Mouse (Mus musculus) heart, embryonic 13.5 days (tissue): ENCODE data around the gene Slc2a10. TPM values are rescaled to one million over a fixed set of nuclear protein-coding genes. Genes with fewer than 3 reads are reported as not detected.

ENCODE experiments used
- ATAC-seq: fragments of 200-750 bp; cut with Nextera tagmentation; 2 replicates; pipeline ENCODE4 v1.8.0; 2017; ENCODE audit warnings: moderate TSS enrichment; ENCODE audit not compliant: insufficient number of reproducible peaks, low FRiP score, low TSS enrichment; ENCODE audit errors: extremely low read depth
- H3K27ac ChIP-seq: fragments of 300-500 bp; sonication (generic); replicated peaks from 2 replicates; pipeline ENCODE4 v1.5.1; 2015; ENCODE audit warnings: moderate library complexity, mild to moderate bottlenecking, inconsistent platforms
- H3K27me3 ChIP-seq: fragments of 300-500 bp; sonication (generic); replicated peaks from 2 replicates; pipeline ENCODE4 v1.6.1; 2015; ENCODE audit warnings: mild to moderate bottlenecking, inconsistent platforms
- H3K36me3 ChIP-seq: fragments of 300-500 bp; sonication (generic); 2 replicates; pipeline ENCODE4 v1.6.1; 2015; ENCODE audit warnings: mild to moderate bottlenecking, inconsistent platforms
- H3K4me1 ChIP-seq: fragments of 300-500 bp; sonication (generic); 2 replicates; pipeline ENCODE4 v1.6.1; 2015; ENCODE audit warnings: inconsistent platforms
- H3K4me2 ChIP-seq: fragments of 300-500 bp; sonication (generic); 2 replicates; pipeline ENCODE4 v1.6.1; 2015; ENCODE audit warnings: inconsistent platforms, mild to moderate bottlenecking, moderate library complexity
- H3K4me3 ChIP-seq: fragments of 300-500 bp; sonication (generic); 2 replicates; pipeline ENCODE4 v1.5.1; 2015; ENCODE audit warnings: moderate library complexity, mild to moderate bottlenecking, inconsistent platforms
- H3K9ac ChIP-seq: fragments of 300-500 bp; sonication (generic); 2 replicates; pipeline ENCODE4 v1.6.1; 2015; ENCODE audit warnings: inconsistent platforms, mild to moderate bottlenecking, moderate library complexity
- H3K9me3 ChIP-seq: fragments of 300-500 bp; sonication (generic); 2 replicates; pipeline ENCODE4 v1.6.1; 2016; ENCODE audit warnings: inconsistent platforms
- WGBS: fragments of 180-500 bp; shearing (Covaris S2); methylation state at CpG from one replicate; pipeline ENCODE4 v1.1.7; 2015; ENCODE audit warnings: mixed read lengths; 5-methylcytosine and 5-hydroxymethylcytosine counted together
- polyA plus RNA-seq: library from polyadenylated mRNA; unstranded; fragments of >200 nt; fragmentation: Nextera tagmentation; extraction: Ambion mirVana; gene quantifications from 2 replicates; pipeline ENCODE4 v1.2.1, GENCODE M21; 2015

The Slc2a10 gene
- polyA plus RNA-seq, 1 experiment from 2014 or later, result 5.6 TPM

GRCm38 (mm10) chr2:165484152-165484551 lies 19.4 kb upstream of the Slc2a10 start:
- Histone ChIP-seq H3K9ac (no peak overlapping the region), H3K4me2 (no peak overlapping the region), H3K9me3 (no peaks in the 10 kb centered on the region), H3K27ac (no peak overlapping the region), H3K4me3 (no peak overlapping the region), H3K4me1 (peaks cover 14% of the 10 kb centered on the region), H3K27me3 (no peaks in the 10 kb centered on the region), H3K36me3 (peaks cover 9% of the 10 kb centered on the region)
- 41% methylated on average over 6 of the region's 6 CpGs for WGBS
- no peak for ATAC-seq

DNA sequence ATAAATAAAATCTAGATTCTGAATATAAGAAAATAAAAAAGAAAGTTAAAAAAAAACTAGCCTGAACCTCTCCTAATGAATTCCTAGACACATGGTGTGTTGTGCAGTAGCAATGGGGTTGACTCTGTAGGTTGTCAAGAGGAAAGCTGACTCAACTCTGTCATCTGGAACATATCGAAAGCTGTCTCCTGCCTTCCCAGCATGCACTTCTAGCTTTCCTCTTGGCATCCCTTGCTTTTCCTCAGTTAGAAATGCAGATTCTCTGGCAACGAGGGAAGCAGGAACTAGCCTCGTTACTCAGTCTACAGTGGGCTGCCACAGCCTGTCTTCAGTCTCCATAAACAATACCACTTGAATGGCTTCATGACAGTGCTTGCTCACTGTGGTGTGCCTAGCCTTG lies 17.8 kb upstream of the Slc2a10 start:
- WGBS, result 64% methylated on average over 3 of the region's 3 CpGs
- no peak for ATAC-seq
- no peaks in the 10 kb centered on the region for H3K27me3 ChIP-seq

DNA sequence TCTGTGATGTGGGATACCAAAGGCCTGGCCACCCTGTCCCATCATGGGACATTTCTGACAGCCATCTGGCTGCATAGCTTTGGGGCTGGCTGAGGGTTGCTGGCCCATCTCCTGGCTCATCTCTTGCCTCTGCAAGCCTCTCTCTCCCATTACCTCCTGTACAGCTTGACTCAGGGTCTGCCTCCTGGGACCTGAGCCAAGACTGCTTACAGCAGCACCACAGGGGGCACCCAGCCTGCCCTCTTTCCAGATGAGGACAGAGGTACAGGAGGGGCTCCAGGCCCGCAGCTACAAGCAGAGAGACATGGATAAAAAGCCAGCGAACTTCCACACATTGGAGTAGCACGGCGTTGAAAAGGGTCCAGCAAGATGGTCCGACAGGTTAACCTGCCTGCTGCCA lies 17.2 kb upstream of the Slc2a10 start:
- Histone ChIP-seq H3K4me1 (peaks cover 14% of the 10 kb centered on the region), H3K9me3 (no peaks in the 10 kb centered on the region), H3K4me2 (no peak overlapping the region), H3K9ac (no peak overlapping the region), H3K27ac (no peak overlapping the region), H3K36me3 (peaks cover 27% of the 10 kb centered on the region), H3K4me3 (no peak overlapping the region), H3K27me3 (no peaks in the 10 kb centered on the region)
- 70% methylated on average over 5 of the region's 5 CpGs for WGBS
- no peak for ATAC-seq

More for the DNA sequence above, 17.8 kb upstream of the Slc2a10 start:
- no peak overlapping the region for H3K27ac ChIP-seq
- no peak overlapping the region for H3K4me3 ChIP-seq
- H3K9ac ChIP-seq, result no peak overlapping the region
- H3K36me3 ChIP-seq, result peaks cover 25% of the 10 kb centered on the region
- no peak overlapping the region for H3K4me2 ChIP-seq
- H3K9me3 ChIP-seq, result no peaks in the 10 kb centered on the region
- H3K4me1 ChIP-seq, result peaks cover 14% of the 10 kb centered on the region

DNA sequence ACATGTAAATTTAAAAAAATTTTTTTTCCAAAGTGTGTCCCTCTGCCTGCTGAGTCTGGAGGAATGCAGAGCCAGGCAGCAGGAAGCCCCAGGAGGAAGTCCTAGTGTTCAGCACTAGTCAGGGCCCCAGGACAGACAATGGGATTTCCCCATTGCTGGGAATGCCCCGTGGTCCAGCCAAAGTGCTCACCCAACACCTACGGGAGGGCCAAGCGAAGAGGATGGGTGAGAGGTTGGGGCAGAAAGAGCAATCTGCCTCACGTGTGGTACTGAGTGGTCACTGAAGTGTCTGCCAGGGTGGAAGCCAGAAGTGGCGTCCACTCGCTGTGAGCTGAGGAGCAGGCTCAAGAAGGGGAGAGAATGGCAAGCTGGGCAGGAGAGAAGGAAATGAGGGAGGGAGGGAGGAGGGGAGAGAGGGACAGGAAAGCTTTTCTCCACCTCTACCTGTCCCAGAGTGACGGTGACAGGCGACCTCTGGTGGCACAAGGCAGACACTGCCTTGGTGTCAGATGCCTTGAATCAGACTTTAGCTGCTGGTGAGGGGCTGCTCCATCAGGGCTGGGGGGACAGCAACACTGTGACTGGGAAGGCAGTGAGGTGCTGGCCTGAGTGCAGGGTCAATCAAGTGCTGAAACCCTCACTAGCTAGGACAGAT lies 16.6 kb upstream of the Slc2a10 start:
- WGBS, result 21% methylated on average over 8 of the region's 8 CpGs

GRCm38 (mm10) chr2:165492648-165493553 lies 10.7 kb upstream of the Slc2a10 start, which contains the start of gene Trp53rka:
Gene Trp53rka (minus strand): TSS chr2:165493324.
- Histone ChIP-seq H3K4me3 (peak within 1 kb of the TSS; percentile 83), H3K9me3 (no peaks in the 10 kb centered on the region), H3K27ac (peak within 1 kb of the TSS; percentile 78), H3K9ac (peak within 1 kb of the TSS; percentile 92), H3K27me3 (peaks cover 9% of the 10 kb centered on the region; the same call in 1 of the 2 replicates), H3K36me3 (peaks cover 27% of the 10 kb centered on the region), H3K4me2 (peak within 1 kb of the TSS; percentile 94), H3K4me1 (peaks cover 14% of the 10 kb centered on the region)
- peak; percentile 65 for ATAC-seq
- WGBS, result under 1% methylated on average over 80 of the region's 84 CpGs

More for the DNA sequence above, 16.6 kb upstream of the Slc2a10 start:
- 0 out of 2 replicates have a peak overlapping the region, but pooled peaks have one; percentile 9 for H3K4me2 ChIP-seq
- H3K27ac ChIP-seq, result no peak overlapping the region
- no peak for ATAC-seq
- H3K36me3 ChIP-seq, result peaks cover 27% of the 10 kb centered on the region
- peak overlapping the region; percentile 44; the same call in 1 of the 2 replicates for H3K9ac ChIP-seq
- no peaks in the 10 kb centered on the region for H3K9me3 ChIP-seq
- no peak overlapping the region for H3K4me3 ChIP-seq
- peaks cover 16% of the 10 kb centered on the region for H3K4me1 ChIP-seq
- no peaks in the 10 kb centered on the region for H3K27me3 ChIP-seq

GRCm38 (mm10) chr2:165493587-165494210 lies 9.9 kb upstream of the Slc2a10 start:
- no peak for ATAC-seq
- no peaks in the 10 kb centered on the region for H3K9me3 ChIP-seq
- peaks cover 14% of the 10 kb centered on the region for H3K4me1 ChIP-seq
- peak overlapping the region; percentile 78 for H3K27ac ChIP-seq
- peaks cover 9% of the 10 kb centered on the region; the same call in 1 of the 2 replicates for H3K27me3 ChIP-seq
- peak overlapping the region; percentile 83 for H3K4me3 ChIP-seq
- H3K36me3 ChIP-seq, result peaks cover 23% of the 10 kb centered on the region
- 22% methylated on average over 17 of the region's 17 CpGs for WGBS
- H3K9ac ChIP-seq, result peak overlapping the region; percentile 92
- H3K4me2 ChIP-seq, result peak overlapping the region; percentile 94

DNA sequence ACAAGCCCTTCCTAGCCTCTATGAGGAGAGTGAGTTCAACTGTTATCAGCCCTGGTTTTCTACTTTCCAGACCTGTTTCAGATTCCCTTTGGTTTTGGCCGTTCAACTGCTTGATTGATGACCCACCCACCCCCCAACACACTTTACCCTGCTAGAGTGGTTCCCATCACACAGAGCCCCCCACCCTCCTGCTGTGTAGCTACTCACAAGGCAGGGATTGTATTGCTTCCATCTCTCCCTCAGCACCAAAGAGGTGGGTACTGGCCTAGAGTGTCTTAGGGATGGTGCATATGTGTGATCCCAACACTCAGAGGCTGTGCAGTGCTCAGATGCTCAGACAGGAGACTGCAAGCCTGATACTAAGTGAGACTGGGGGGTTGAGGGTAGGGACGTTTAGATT lies 9.1 kb upstream of the Slc2a10 start:
- no peak for ATAC-seq
- Histone ChIP-seq H3K4me2 (no peak overlapping the region), H3K36me3 (peaks cover 15% of the 10 kb centered on the region), H3K27me3 (peaks cover 9% of the 10 kb centered on the region; the same call in 1 of the 2 replicates), H3K27ac (no peak overlapping the region), H3K9ac (no peak overlapping the region), H3K9me3 (no peaks in the 10 kb centered on the region), H3K4me3 (no peak overlapping the region), H3K4me1 (peaks cover 14% of the 10 kb centered on the region)
- 34% methylated on average over 2 of the region's 2 CpGs for WGBS

- Histone ChIP-seq H3K27me3 (peaks cover 13% of the 10 kb centered on the region; the same call in 1 of the 2 replicates), H3K4me3 (no peak overlapping the region), H3K36me3 (no peaks in the 10 kb centered on the region), H3K9me3 (no peaks in the 10 kb centered on the region), H3K27ac (no peak overlapping the region), H3K4me2 (no peak overlapping the region), H3K9ac (no peak overlapping the region), H3K4me1 (peaks cover 14% of the 10 kb centered on the region)
- ATAC-seq, result no peak
Observed at GRCm38 (mm10) chr2:165496251-165496650, 7.3 kb upstream of the Slc2a10 start.

GRCm38 (mm10) chr2:165497706-165498275 lies 5.8 kb upstream of the Slc2a10 start:
- Histone ChIP-seq H3K4me2 (no peak overlapping the region), H3K36me3 (no peaks in the 10 kb centered on the region), H3K4me1 (peaks cover 6% of the 10 kb centered on the region; the same call in 1 of the 2 replicates), H3K4me3 (no peak overlapping the region), H3K27me3 (peaks cover 13% of the 10 kb centered on the region; the same call in 1 of the 2 replicates), H3K27ac (no peak overlapping the region), H3K9ac (0 out of 2 replicates have a peak overlapping the region, but pooled peaks have one; percentile 7), H3K9me3 (no peaks in the 10 kb centered on the region)
- ATAC-seq, result no peak
- WGBS, result 59% methylated on average over 2 of the region's 2 CpGs

GRCm38 (mm10) chr2:165498816-165499215 lies 4.8 kb upstream of the Slc2a10 start:
- 58% methylated on average over 6 of the region's 6 CpGs for WGBS
- Histone ChIP-seq H3K9me3 (no peaks in the 10 kb centered on the region), H3K27ac (no peak overlapping the region), H3K4me2 (no peak overlapping the region), H3K9ac (no peak overlapping the region), H3K4me3 (no peak overlapping the region), H3K27me3 (peaks cover 13% of the 10 kb centered on the region; the same call in 1 of the 2 replicates), H3K36me3 (no peaks in the 10 kb centered on the region), H3K4me1 (peaks cover 11% of the 10 kb centered on the region)
- ATAC-seq, result no peak

DNA sequence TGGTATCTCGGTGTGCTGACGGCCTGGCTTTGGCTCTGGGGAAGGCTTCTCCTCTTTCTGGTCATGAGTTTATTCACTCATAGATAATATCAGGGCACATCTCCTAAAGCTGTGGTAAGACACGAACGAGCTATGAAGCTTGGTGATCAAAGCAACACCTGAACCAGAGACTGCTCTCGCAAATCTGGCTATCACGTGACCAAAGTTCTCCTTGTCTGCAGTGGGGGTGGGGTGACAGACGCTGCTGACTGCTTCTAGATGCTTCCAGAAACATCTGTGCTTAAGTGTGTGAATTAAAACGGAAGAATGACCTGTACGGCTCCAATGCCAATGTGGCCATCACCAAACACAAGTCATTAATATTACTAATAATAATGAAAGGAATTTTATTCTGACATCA lies 6.1 kb downstream of the Slc2a10 start:
- Histone ChIP-seq H3K4me1 (peaks cover 29% of the 10 kb centered on the region), H3K36me3 (no peaks in the 10 kb centered on the region), H3K9ac (no peak overlapping the region), H3K4me3 (no peak overlapping the region), H3K27ac (no peak overlapping the region), H3K4me2 (no peak overlapping the region), H3K27me3 (peaks cover 7% of the 10 kb centered on the region), H3K9me3 (no peaks in the 10 kb centered on the region)
- WGBS, result 57% methylated on average over 9 of the region's 9 CpGs
- ATAC-seq, result no peak
